Mouse (Mus musculus): ENCODE measurements around the gene Tagln2.

Gene Tagln2

GRCm38 (mm10) chr1:172481111-172481510, 18.7 kb upstream of the Tagln2 start:
- DNase-seq (ENCODE audit: low read depth, low spot score): no peak

- DNase-seq (ENCODE audit: low read depth, low spot score): peak; percentile 85
These were observed 18.1 kb upstream of the Tagln2 start, which contains the start of gene Igsf9 for GRCm38 (mm10) chr1:172481540-172482280. Gene Igsf9, plus strand, starts transcription at chr1:172481788.

- DNase-seq (ENCODE audit: low read depth, low spot score): no peak
These were observed 17.1 kb upstream of the Tagln2 start for GRCm38 (mm10) chr1:172482518-172483360.

GRCm38 (mm10) chr1:172483361-172483660, 16.5 kb upstream of the Tagln2 start:
- no peak for DNase-seq (ENCODE audit: low read depth, low spot score)

GRCm38 (mm10) chr1:172484236-172484635, 15.6 kb upstream of the Tagln2 start:
- DNase-seq (ENCODE audit: low read depth, low spot score): no peak

GRCm38 (mm10) chr1:172484671-172485070, 15.2 kb upstream of the Tagln2 start:
- DNase-seq (ENCODE audit: low read depth, low spot score): no peak

- DNase-seq (ENCODE audit: low read depth, low spot score): no peak
These were observed 14.0 kb upstream of the Tagln2 start for GRCm38 (mm10) chr1:172485821-172486220.

- DNase-seq (ENCODE audit: low read depth, low spot score): no peak
These were observed 13.6 kb upstream of the Tagln2 start for GRCm38 (mm10) chr1:172486236-172486635.

- no peak for DNase-seq (ENCODE audit: low read depth, low spot score)
These were observed 13.2 kb upstream of the Tagln2 start for GRCm38 (mm10) chr1:172486651-172487050.

- no peak for DNase-seq (ENCODE audit: low read depth, low spot score)
These were observed 12.0 kb upstream of the Tagln2 start for GRCm38 (mm10) chr1:172487859-172488258.

- no peak for DNase-seq (ENCODE audit: low read depth, low spot score)
These were observed 11.0 kb upstream of the Tagln2 start for GRCm38 (mm10) chr1:172488831-172489230.

- no peak for DNase-seq (ENCODE audit: low read depth, low spot score)
These were observed 10.1 kb upstream of the Tagln2 start for GRCm38 (mm10) chr1:172489585-172490250.

- DNase-seq (ENCODE audit: low read depth, low spot score): peak; percentile 86
These were observed 9.6 kb upstream of the Tagln2 start for GRCm38 (mm10) chr1:172490261-172490661.

GRCm38 (mm10) chr1:172492047-172492446, 7.8 kb upstream of the Tagln2 start:
- DNase-seq (ENCODE audit: low read depth, low spot score): no peak

- DNase-seq (ENCODE audit: low read depth, low spot score): no peak
These were observed 6.3 kb upstream of the Tagln2 start for GRCm38 (mm10) chr1:172493516-172493915.

GRCm38 (mm10) chr1:172496030-172496429, 3.8 kb upstream of the Tagln2 start:
- no peak for DNase-seq (ENCODE audit: low read depth, low spot score)

GRCm38 (mm10) chr1:172497428-172497827, 2.4 kb upstream of the Tagln2 start:
- DNase-seq (ENCODE audit: low read depth, low spot score): no peak

GRCm38 (mm10) chr1:172500451-172501370, 864 bp downstream of the Tagln2 start:
- DNase-seq (ENCODE audit: low read depth, low spot score): peak; percentile 67

GRCm38 (mm10) chr1:172501371-172502144, 1.7 kb downstream of the Tagln2 start:
- DNase-seq (ENCODE audit: low read depth, low spot score): peak; percentile 86
